Mouse (Mus musculus) heart, adult 2 months (tissue): ENCODE data around the gene Zfp423. TPM values are rescaled to one million over a fixed set of nuclear protein-coding genes. Genes with fewer than 3 reads are reported as not detected.

ENCODE experiments used
- DNase-seq, 2 experiments: peaks; one replicate each; pipeline ENCODE4 v3.0.0; 2021
- H3K27ac ChIP-seq: fragments of 200-600 bp; 2 replicates; pipeline ENCODE4 v1.8.1; 2022
- H3K27me3 ChIP-seq: fragments of 200-500 bp; 2 replicates; pipeline ENCODE4 v1.6.1; 2012; ENCODE audit warnings: mild to moderate bottlenecking, low read length, inconsistent platforms, mixed read lengths; ENCODE audit not compliant: control insufficient read depth, insufficient read depth
- H3K36me3 ChIP-seq: fragments of 200-500 bp; 2 replicates; pipeline ENCODE4 v1.6.1; 2012; ENCODE audit warnings: low read length, inconsistent platforms; ENCODE audit not compliant: control insufficient read depth, insufficient read depth
- H3K4me1 ChIP-seq: fragments of 200-500 bp; 2 replicates; pipeline ENCODE4 v1.6.1; 2011; ENCODE audit warnings: low read length; ENCODE audit not compliant: control insufficient read depth, insufficient read depth
- H3K4me3 ChIP-seq: fragments of 200-600 bp; 2 replicates; pipeline ENCODE4 v1.8.1; 2022
- H3K79me2 ChIP-seq: fragments of 200-500 bp; replicated peaks from 2 replicates; pipeline ENCODE4 v1.6.1; 2012; ENCODE audit warnings: mild to moderate bottlenecking, inconsistent platforms, low read length, moderate library complexity, mixed read lengths; ENCODE audit not compliant: control insufficient read depth, insufficient read depth
- H3K9ac ChIP-seq: fragments of 200-500 bp; 2 replicates; pipeline ENCODE4 v1.6.1; 2012; ENCODE audit warnings: low read depth, mild to moderate bottlenecking, control low read depth, inconsistent platforms, low read length, mixed read lengths
- CTCF ChIP-seq: fragments of 200-600 bp; IDR thresholded peaks from 2 replicates; pipeline ENCODE4 v1.8.1; 2022; ENCODE audit warnings: antibody characterized with exemption, mild to moderate bottlenecking, moderate library complexity
- EP300 ChIP-seq: fragments of 200-500 bp; IDR thresholded peaks from 2 replicates; pipeline ENCODE4 v1.6.1; 2011; ENCODE audit warnings: low read depth, low read length, control low read depth; ENCODE audit not compliant: insufficient read depth
- POLR2A ChIP-seq: fragments of 200-500 bp; IDR thresholded peaks from 2 replicates; pipeline ENCODE4 v1.6.1; 2011; ENCODE audit warnings: mild to moderate bottlenecking, low read depth, low read length, control low read depth; ENCODE audit not compliant: insufficient read depth
- WGBS: fragments of 180-500 bp; shearing (Covaris S2); methylation state at CpG from one replicate; pipeline ENCODE4 v1.1.7; 2018; 5-methylcytosine and 5-hydroxymethylcytosine counted together
- intact Hi-C: fragments of 180-260 bp; cut with DNase I; formaldehyde crosslinking; loops from one replicate; pipeline ENCODE4 v1.15.1; 2025
- polyA plus RNA-seq: library from polyadenylated mRNA; depleted of rRNA; stranded (reverse); fragments of >200 nt; gene quantifications from 2 replicates; pipeline ENCODE4 v1.2.3, GENCODE M21; 2012
- total RNA-seq, 2 experiments: library from RNA; stranded (reverse); gene quantifications; 2 replicates each; pipeline ENCODE4 v1.2.3; 2021

Gene Zfp423
- total and polyA plus RNA-seq, 3 experiments, result 4.3 to 5.3 (median 4.8) TPM

GRCm38 (mm10) chr8:87784227-87784626 is 175.2 kb downstream of the Zfp423 start:
- H3K4me1 ChIP-seq, result peaks cover 2% of the 10 kb centered on the region
- H3K79me2 ChIP-seq, result no peaks in the 10 kb centered on the region
- 46% methylated on average over 13 of the region's 13 CpGs for WGBS
- no peak for DNase-seq
- intact Hi-C loops, result no loop called here
- no peak overlapping the region for H3K9ac ChIP-seq
- no peaks in the 10 kb centered on the region for H3K36me3 ChIP-seq
- no peaks in the 10 kb centered on the region for H3K27me3 ChIP-seq
- H3K27ac ChIP-seq, result peak overlapping the region; percentile 45
- H3K4me3 ChIP-seq, result no peak overlapping the region
- no peak for TF ChIP-seq EP300
- TF ChIP-seq POLR2A, result no peak
- TF ChIP-seq CTCF, result no peak

GRCm38 (mm10) chr8:87783198-87783597 is 176.2 kb downstream of the Zfp423 start:
- Histone ChIP-seq H3K79me2 (no peaks in the 10 kb centered on the region), H3K27ac (no peak overlapping the region; the same call in 1 of the 2 replicates), H3K27me3 (no peaks in the 10 kb centered on the region), H3K4me3 (no peak overlapping the region), H3K4me1 (peaks cover 2% of the 10 kb centered on the region), H3K36me3 (no peaks in the 10 kb centered on the region), H3K9ac (no peak overlapping the region)
- TF ChIP-seq POLR2A, result no peak
- no peak for TF ChIP-seq CTCF
- no peak for TF ChIP-seq EP300
- intact Hi-C loops, result no loop called here
- WGBS, result 46% methylated on average over 15 of the region's 15 CpGs
- DNase-seq, result peak; percentile 44 to 52

- DNase-seq, result no peak
- Histone ChIP-seq H3K9ac (no peak overlapping the region), H3K36me3 (no peaks in the 10 kb centered on the region), H3K27ac (no peak overlapping the region), H3K4me3 (no peak overlapping the region), H3K4me1 (no peaks in the 10 kb centered on the region; the same call in 1 of the 2 replicates), H3K79me2 (no peaks in the 10 kb centered on the region), H3K27me3 (no peaks in the 10 kb centered on the region)
- WGBS, result 79% methylated on average over 8 of the region's 8 CpGs
- intact Hi-C loops, result no loop called here
- no peak for TF ChIP-seq POLR2A
Measured at GRCm38 (mm10) chr8:87777586-87777985, 181.8 kb downstream of the Zfp423 start.

- Histone ChIP-seq H3K4me3 (no peak overlapping the region), H3K79me2 (no peaks in the 10 kb centered on the region), H3K27ac (no peak overlapping the region), H3K27me3 (no peaks in the 10 kb centered on the region), H3K4me1 (no peaks in the 10 kb centered on the region; the same call in 1 of the 2 replicates), H3K9ac (no peak overlapping the region), H3K36me3 (no peaks in the 10 kb centered on the region)
- 92% methylated on average over 3 of the region's 3 CpGs for WGBS
- no peak for DNase-seq
- TF ChIP-seq POLR2A (no peak), EP300 (no peak)
- intact Hi-C loops, result no loop called here
Measured at GRCm38 (mm10) chr8:87775889-87776288, 183.5 kb downstream of the Zfp423 start.

- no peak overlapping the region for H3K9ac ChIP-seq
- 79% methylated on average over 2 of the region's 2 CpGs for WGBS
- H3K36me3 ChIP-seq, result no peaks in the 10 kb centered on the region
- H3K79me2 ChIP-seq, result no peaks in the 10 kb centered on the region
- no peak for DNase-seq
- H3K4me1 ChIP-seq, result no peaks in the 10 kb centered on the region; the same call in 1 of the 2 replicates
- no peak overlapping the region for H3K4me3 ChIP-seq
- intact Hi-C loops, result no loop called here
- TF ChIP-seq POLR2A, result no peak
- H3K27me3 ChIP-seq, result no peaks in the 10 kb centered on the region
- H3K27ac ChIP-seq, result no peak overlapping the region
Measured at GRCm38 (mm10) chr8:87774966-87775365, 184.4 kb downstream of the Zfp423 start.

GRCm38 (mm10) chr8:87772894-87773502 is 186.4 kb downstream of the Zfp423 start:
- Histone ChIP-seq H3K9ac (no peak overlapping the region), H3K36me3 (no peaks in the 10 kb centered on the region), H3K4me3 (no peak overlapping the region), H3K27ac (no peak overlapping the region), H3K27me3 (no peaks in the 10 kb centered on the region), H3K79me2 (no peaks in the 10 kb centered on the region), H3K4me1 (no peaks in the 10 kb centered on the region; the same call in 1 of the 2 replicates)
- TF ChIP-seq EP300, result no peak
- no peak for TF ChIP-seq POLR2A
- no peak for TF ChIP-seq CTCF
- intact Hi-C loops, result no loop called here
- no peak for DNase-seq
- WGBS, result 55% methylated on average over 14 of the region's 14 CpGs
